Mouse (Mus musculus) kidney, adult 2 months (tissue): ENCODE results near the gene Myh1. TPM values are rescaled to one million over a fixed set of nuclear protein-coding genes. Genes with fewer than 3 reads are reported as not detected.

Experiments
- DNase-seq: peaks from one replicate; pipeline ENCODE4 v3.0.0; 2021
- H3K27ac ChIP-seq: fragments of 200-500 bp; 2 replicates; pipeline ENCODE4 v1.5.1; 2012; ENCODE audit warnings: low read depth, low read length, control low read depth, inconsistent platforms; ENCODE audit not compliant: insufficient read depth
- H3K27me3 ChIP-seq: fragments of 200-500 bp; replicated peaks from 2 replicates; pipeline ENCODE4 v1.6.1; 2012; ENCODE audit warnings: mild to moderate bottlenecking, moderate library complexity, low read length, inconsistent platforms; ENCODE audit not compliant: control insufficient read depth, insufficient read depth
- H3K36me3 ChIP-seq: fragments of 200-500 bp; 2 replicates; pipeline ENCODE4 v1.6.1; 2012; ENCODE audit warnings: mild to moderate bottlenecking, moderate library complexity, low read length, inconsistent platforms; ENCODE audit not compliant: control insufficient read depth, insufficient read depth
- H3K4me1 ChIP-seq: fragments of 200-500 bp; 2 replicates; pipeline ENCODE4 v1.6.1; 2011; ENCODE audit warnings: low read length; ENCODE audit not compliant: control insufficient read depth, insufficient read depth
- H3K4me3 ChIP-seq: fragments of 200-500 bp; 2 replicates; pipeline ENCODE4 v1.5.1; 2011; ENCODE audit warnings: mild to moderate bottlenecking, low read depth, low read length, control low read depth; ENCODE audit not compliant: insufficient read depth
- CTCF ChIP-seq: fragments of 200-500 bp; conservative IDR thresholded peaks from 2 replicates; pipeline ENCODE4 v1.5.1; 2011; ENCODE audit warnings: low read depth, mild to moderate bottlenecking, control low read depth, low read length, moderate library complexity, mixed read lengths; ENCODE audit not compliant: insufficient read depth, insufficient read length
- POLR2A ChIP-seq: fragments of 200-500 bp; IDR thresholded peaks from one replicate; pipeline ENCODE4 v1.6.1; 2011; ENCODE audit warnings: low read depth, low read length, control low read depth
- WGBS: fragments of 180-500 bp; shearing (Covaris S2); methylation state at CpG from one replicate; pipeline ENCODE4 v1.1.7; 2018; 5-methylcytosine and 5-hydroxymethylcytosine counted together
- polyA plus RNA-seq: library from polyadenylated mRNA; depleted of rRNA; stranded (reverse); fragments of >200 nt; gene quantifications from 2 replicates; pipeline ENCODE4 v1.2.3, GENCODE M21; 2012; rRNA removed

Myh1 gene
- polyA plus RNA-seq, 1 experiment, result 13.5 TPM

- Histone ChIP-seq H3K27me3 (no peaks in the 10 kb centered on the region), H3K36me3 (no peaks in the 10 kb centered on the region), H3K27ac (no peak overlapping the region), H3K4me1 (no peaks in the 10 kb centered on the region), H3K4me3 (no peak overlapping the region)
- TF ChIP-seq POLR2A, result no peak
- no peak for TF ChIP-seq CTCF
- no peak for DNase-seq
- 71% methylated on average over 6 of the region's 6 CpGs for WGBS
These were observed 61.1 kb downstream of the Myh1 start for GRCm38 (mm10) chr11:67260956-67261355.

Other genes starting within 250 kb of the Myh1 start
- 5.3 and 5.8 TPM in 2 replicates for gene Tmem238l, start 243.4 kb upstream of the Myh1 start, polyA plus RNA-seq
- 6.4 and 7.5 TPM in 2 replicates for gene Tmem220, start 174.9 kb upstream of the Myh1 start, polyA plus RNA-seq
- gene Adprm, start 147.5 kb upstream of the Myh1 start, polyA plus RNA-seq, result 15.1 and 19.0 TPM in 2 replicates
- gene Sco1, start 147.4 kb upstream of the Myh1 start, polyA plus RNA-seq, result 4.5 and 5.8 TPM in 2 replicates
- 0.01 and 0.02 TPM in 2 replicates for gene Myh3, start 121.8 kb upstream of the Myh1 start, polyA plus RNA-seq
- gene Myh2, start 29.0 kb upstream of the Myh1 start, polyA plus RNA-seq, result 10.5 TPM in 1 of 2 replicates, not detected in the other
- 0.03 and 12.5 TPM in 2 replicates for gene Myh4, start 38.0 kb downstream of the Myh1 start, polyA plus RNA-seq
- 0.02 TPM in 1 of 2 replicates, not detected in the other for gene Myh8, start 77.1 kb downstream of the Myh1 start, polyA plus RNA-seq
- not detected in 2 replicates for gene Myh13, start 121.6 kb downstream of the Myh1 start, polyA plus RNA-seq